Mouse (Mus musculus): ENCODE data around the gene Tbcel. TPM values are rescaled to one million over a fixed set of nuclear protein-coding genes. Genes with fewer than 3 reads are reported as not detected.

The Tbcel gene
- total RNA-seq, 2 experiments from 2014 or later: 38.1 to 45.1 TPM

GRCm38 (mm10) chr9:42490589-42491382 is 16.8 kb downstream of the Tbcel start:
- intact Hi-C loops (cut with DNase I): no loop called here
- no peak for DNase-seq (ENCODE audit: extremely low spot score in 1 of 2, low spot score in 2 of 2)

GRCm38 (mm10) chr9:42488071-42488470 is 19.5 kb downstream of the Tbcel start:
- intact Hi-C loops (cut with DNase I): no loop called here
- DNase-seq (ENCODE audit: extremely low spot score in 1 of 2, low spot score in 2 of 2): no peak

GRCm38 (mm10) chr9:42486913-42487312 is 20.7 kb downstream of the Tbcel start:
- intact Hi-C loops (cut with DNase I): no loop called here
- no peak for DNase-seq (ENCODE audit: extremely low spot score in 1 of 2, low spot score in 2 of 2)

- intact Hi-C loops (cut with DNase I): no loop called here
- no peak for DNase-seq (ENCODE audit: extremely low spot score in 1 of 2, low spot score in 2 of 2)
Observed at GRCm38 (mm10) chr9:42484667-42485066, 22.9 kb downstream of the Tbcel start.

- intact Hi-C loops (cut with DNase I): no loop called here
Observed at GRCm38 (mm10) chr9:42482944-42483343, 24.7 kb downstream of the Tbcel start.

GRCm38 (mm10) chr9:42476166-42476565 is 31.4 kb downstream of the Tbcel start:
- intact Hi-C loops (cut with DNase I): no loop called here

More at GRCm38 (mm10) chr9:42482944-42483343, 24.7 kb downstream of the Tbcel start:
- DNase-seq (ENCODE audit: extremely low spot score in 1 of 2, low spot score in 2 of 2): no peak

GRCm38 (mm10) chr9:42474244-42474643 is 33.4 kb downstream of the Tbcel start:
- intact Hi-C loops (cut with DNase I): no loop called here
- no peak for DNase-seq (ENCODE audit: extremely low spot score in 1 of 2, low spot score in 2 of 2)

More at GRCm38 (mm10) chr9:42476166-42476565, 31.4 kb downstream of the Tbcel start:
- DNase-seq (ENCODE audit: extremely low spot score in 1 of 2, low spot score in 2 of 2): no peak

GRCm38 (mm10) chr9:42471921-42472747 is 35.5 kb downstream of the Tbcel start:
- intact Hi-C loops (cut with DNase I): no loop called here
- peak; percentile 92 to 97 for DNase-seq (ENCODE audit: extremely low spot score in 1 of 2, low spot score in 2 of 2)

- intact Hi-C loops (cut with DNase I): no loop called here
- DNase-seq (ENCODE audit: extremely low spot score in 1 of 2, low spot score in 2 of 2): peak; percentile 41 to 42
Observed at GRCm38 (mm10) chr9:42471214-42471613, 36.4 kb downstream of the Tbcel start.

- intact Hi-C loops (cut with DNase I): no loop called here
- no peak for DNase-seq (ENCODE audit: extremely low spot score in 1 of 2, low spot score in 2 of 2)
Observed at GRCm38 (mm10) chr9:42469323-42469722, 38.3 kb downstream of the Tbcel start.

GRCm38 (mm10) chr9:42468360-42468759 is 39.2 kb downstream of the Tbcel start:
- intact Hi-C loops (cut with DNase I): no loop called here
- DNase-seq (ENCODE audit: extremely low spot score in 1 of 2, low spot score in 2 of 2): no peak

GRCm38 (mm10) chr9:42467116-42467815 is 40.3 kb downstream of the Tbcel start:
- DNase-seq (ENCODE audit: extremely low spot score in 1 of 2, low spot score in 2 of 2): no peak
- intact Hi-C loops (cut with DNase I): no loop called here

- DNase-seq (ENCODE audit: extremely low spot score in 1 of 2, low spot score in 2 of 2): no peak
- intact Hi-C loops (cut with DNase I): no loop called here
Observed at GRCm38 (mm10) chr9:42465661-42466091, 41.9 kb downstream of the Tbcel start.

GRCm38 (mm10) chr9:42464181-42464580 is 43.4 kb downstream of the Tbcel start:
- intact Hi-C loops (cut with DNase I): no loop called here

GRCm38 (mm10) chr9:42463220-42463989 is 44.2 kb downstream of the Tbcel start:
- intact Hi-C loops (cut with DNase I): no loop called here
- peak in 1 of 2 experiments; percentile 67 for DNase-seq (ENCODE audit: extremely low spot score in 1 of 2, low spot score in 2 of 2)

More at GRCm38 (mm10) chr9:42464181-42464580, 43.4 kb downstream of the Tbcel start:
- no peak for DNase-seq (ENCODE audit: extremely low spot score in 1 of 2, low spot score in 2 of 2)

- intact Hi-C loops (cut with DNase I): no loop called here
- DNase-seq (ENCODE audit: extremely low spot score in 1 of 2, low spot score in 2 of 2): no peak
Observed at GRCm38 (mm10) chr9:42462585-42463219, 44.9 kb downstream of the Tbcel start.

GRCm38 (mm10) chr9:42461390-42462108 is 46.1 kb downstream of the Tbcel start:
- no peak for DNase-seq (ENCODE audit: extremely low spot score in 1 of 2, low spot score in 2 of 2)
- intact Hi-C loops (cut with DNase I): no loop called here

All from left cerebral cortex, postnatal 10 days (tissue).